Mouse (Mus musculus): Measurements from ENCODE around the gene Itgb3. TPM values are rescaled to one million over a fixed set of nuclear protein-coding genes. Genes with fewer than 3 reads are reported as not detected.
"Not testable (repeated sequence)": the region's sequence is repeated elsewhere in the genome, so short reads cannot be mapped to it uniquely, and the experiment has no call there.

Itgb3 gene
- 2.9 and 3.4 TPM in 2 replicates for polyA plus RNA-seq (2016; fragmentation: Nextera tagmentation; extraction: Ambion mirVana)

DNA sequence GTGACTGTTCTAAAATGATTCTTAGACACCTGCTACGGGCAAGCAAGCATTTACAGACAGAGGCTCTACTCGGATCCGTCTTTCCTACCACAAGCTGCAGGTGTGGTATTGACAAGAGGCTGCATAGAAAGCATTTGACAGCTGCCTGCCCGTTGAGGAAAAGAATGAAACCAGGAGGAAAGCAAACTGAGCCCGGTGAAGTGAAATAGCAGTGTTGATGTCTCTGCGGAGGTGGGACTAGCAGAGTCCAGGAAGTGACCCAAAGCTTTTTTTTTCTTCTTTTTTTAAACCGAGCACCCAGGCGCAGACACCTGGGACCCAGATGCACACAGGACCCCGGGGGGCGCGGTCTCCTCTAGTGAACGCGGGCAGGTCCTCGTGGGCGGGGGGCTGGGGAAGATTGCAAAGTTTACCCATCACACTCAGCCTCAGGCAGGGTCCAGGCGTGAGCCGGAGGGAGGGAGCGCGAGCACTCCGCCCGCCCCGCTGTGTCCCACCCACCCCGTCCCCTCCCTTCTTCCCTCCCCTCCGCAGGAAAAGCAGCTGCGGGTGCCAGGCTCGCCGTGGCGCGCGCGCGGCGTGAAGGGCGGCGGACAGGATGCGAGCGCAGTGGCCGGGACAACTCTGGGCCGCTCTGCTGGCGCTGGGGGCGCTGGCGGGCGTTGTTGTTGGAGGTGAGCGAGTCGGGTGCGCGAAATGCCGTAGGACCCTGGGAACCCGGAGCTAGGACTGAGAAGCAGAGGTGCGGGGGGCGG, at the start of gene Itgb3:
Itgb3 (plus strand) TSS at position 510 of the 755 bp plus-strand sequence.
- Histone ChIP-seq H3K9ac (peak within 1 kb of the TSS; percentile 59), H3K4me1 (peaks cover 4% of the 10 kb centered on the region; the same call in 1 of the 2 replicates), H3K9me3 (replicated peaks) (no peaks in the 10 kb centered on the region), H3K27ac (no peak within 1 kb of the TSS), H3K4me2 (replicated peaks) (peak within 1 kb of the TSS; percentile 97), H3K36me3 (no peaks in the 10 kb centered on the region), H3K4me3 (peak within 1 kb of the TSS; percentile 53), H3K27me3 (peaks cover 55% of the 10 kb centered on the region)
- ATAC-seq (ENCODE audit: low FRiP score): peak; percentile 84
- under 1% methylated on average over 42 of the region's 51 CpGs for WGBS

DNA sequence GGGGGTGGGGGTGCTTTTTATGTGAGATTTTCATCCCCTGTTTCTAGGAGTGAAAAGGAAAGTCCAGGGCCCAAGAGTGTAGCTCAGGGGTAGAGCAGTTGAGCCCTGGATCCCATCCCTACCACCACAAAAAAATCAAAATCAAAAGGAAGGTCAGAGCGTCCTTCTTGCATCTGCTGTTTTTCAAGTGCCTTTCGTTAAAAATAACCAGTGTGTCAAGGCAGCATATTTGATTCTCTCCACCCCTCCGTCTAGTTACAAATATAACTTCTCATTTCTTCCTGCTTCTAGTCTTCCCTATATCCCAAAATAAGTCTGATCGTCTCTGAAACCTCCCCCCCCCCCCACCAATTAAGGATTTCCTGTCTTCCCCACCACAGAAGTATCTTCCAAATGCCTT, 49.7 kb upstream of the Itgb3 start:
- 91% methylated on average over 4 of the region's 4 CpGs for WGBS
- ATAC-seq (ENCODE audit: low FRiP score): no peak

DNA sequence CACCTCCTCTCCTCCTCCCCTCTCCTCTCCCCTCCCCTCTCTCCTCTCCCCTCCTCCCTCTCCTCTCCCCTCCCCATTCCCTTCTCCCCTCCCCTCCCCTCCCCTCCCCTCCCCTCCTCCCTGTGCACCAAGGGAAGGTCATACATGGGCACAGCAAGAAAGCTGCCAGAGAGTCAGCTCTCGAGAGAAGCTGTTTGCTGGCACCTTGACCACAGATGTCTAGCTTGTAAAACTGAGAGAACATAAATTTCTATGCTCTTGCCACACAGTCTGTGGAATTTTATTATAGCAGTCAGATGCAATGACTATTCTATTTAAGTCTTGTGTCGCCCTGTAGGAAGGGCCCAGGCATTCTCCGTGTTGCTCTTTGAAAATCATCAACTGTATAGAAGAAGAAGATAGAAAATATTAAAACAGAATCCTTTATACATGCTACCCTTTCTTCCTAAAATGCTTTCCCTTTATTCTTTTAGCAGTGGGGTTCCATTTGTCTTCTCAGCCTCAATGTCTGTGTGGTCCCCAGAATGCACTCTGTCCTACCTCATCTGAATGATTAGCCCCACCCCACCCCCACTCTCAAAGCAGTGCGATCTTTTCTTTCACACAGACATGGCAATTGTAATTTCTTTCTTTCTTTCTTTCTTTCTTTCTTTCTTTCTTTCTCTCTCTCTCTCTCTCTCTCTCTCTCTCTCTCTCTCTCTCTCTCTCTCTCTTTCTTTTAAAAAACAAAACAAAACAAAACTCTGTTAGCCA, 49.0 kb upstream of the Itgb3 start:
- Histone ChIP-seq H3K9ac (no peak overlapping the region), H3K27me3 (no peaks in the 10 kb centered on the region), H3K36me3 (no peaks in the 10 kb centered on the region), H3K4me1 (no peaks in the 10 kb centered on the region), H3K4me2 (replicated peaks) (no peak overlapping the region), H3K27ac (no peak overlapping the region), H3K4me3 (no peak overlapping the region), H3K9me3 (replicated peaks) (no peaks in the 10 kb centered on the region)
- ATAC-seq (ENCODE audit: low FRiP score): no peak
- WGBS: 51% methylated on average over 4 of the region's 4 CpGs

More for the DNA sequence above, 49.7 kb upstream of the Itgb3 start:
- H3K4me1 ChIP-seq: no peaks in the 10 kb centered on the region
- no peak overlapping the region for H3K4me2 ChIP-seq (replicated peaks)
- H3K36me3 ChIP-seq: no peaks in the 10 kb centered on the region
- H3K9me3 ChIP-seq (replicated peaks): no peaks in the 10 kb centered on the region
- H3K27me3 ChIP-seq: 0 out of 2 replicates have a peak, but pooled peaks cover 4% of the 10 kb centered on the region
- H3K9ac ChIP-seq: no peak overlapping the region
- no peak overlapping the region for H3K4me3 ChIP-seq
- no peak overlapping the region for H3K27ac ChIP-seq

DNA sequence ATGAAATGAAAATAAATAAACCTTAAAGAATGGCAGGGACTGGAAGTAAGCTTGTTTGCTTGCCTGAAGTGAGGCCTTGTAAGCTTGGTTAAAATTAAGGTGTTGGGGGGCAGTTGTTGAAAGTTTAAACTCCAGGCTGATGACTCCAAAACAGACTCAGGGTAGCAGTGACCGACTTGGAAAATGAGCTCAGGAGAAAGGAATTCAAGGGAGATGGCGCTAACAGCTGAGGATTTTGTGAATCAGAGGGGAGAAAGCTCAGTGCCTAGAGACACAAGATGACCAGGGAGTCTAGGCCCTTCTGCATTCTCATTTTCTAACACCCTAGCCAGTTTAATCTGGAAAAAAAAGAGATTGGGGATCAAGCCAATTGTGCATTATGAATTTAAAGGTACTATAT, 46.8 kb upstream of the Itgb3 start:
- H3K4me1 ChIP-seq: no peaks in the 10 kb centered on the region
- ATAC-seq (ENCODE audit: low FRiP score): no peak
- WGBS: 67% methylated on average over 2 of the region's 2 CpGs
- no peaks in the 10 kb centered on the region for H3K27me3 ChIP-seq
- no peak overlapping the region for H3K27ac ChIP-seq
- H3K9me3 ChIP-seq (replicated peaks): no peaks in the 10 kb centered on the region
- no peaks in the 10 kb centered on the region for H3K36me3 ChIP-seq
- H3K4me2 ChIP-seq (replicated peaks): no peak overlapping the region
- H3K9ac ChIP-seq: no peak overlapping the region
- H3K4me3 ChIP-seq: no peak overlapping the region

DNA sequence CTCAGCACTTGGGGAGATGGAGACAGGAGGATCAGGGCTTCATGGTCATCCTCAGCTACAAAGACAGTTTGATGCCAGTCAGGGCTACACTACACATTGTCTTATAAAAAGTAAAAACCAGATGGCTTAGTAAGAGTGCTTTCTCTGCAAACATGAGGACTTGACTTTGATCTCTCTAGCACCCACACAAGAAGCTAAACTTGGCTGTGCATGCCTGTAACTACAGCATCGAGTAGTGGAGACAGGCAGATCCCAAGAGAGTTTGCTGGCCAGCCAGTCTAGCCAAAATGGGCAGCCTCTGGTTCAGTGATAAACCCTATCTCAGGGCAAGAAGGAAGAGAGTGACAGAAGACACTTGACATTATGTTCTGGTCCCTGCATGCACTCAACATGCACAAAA, 44.3 kb upstream of the Itgb3 start:
- no peak for ATAC-seq (ENCODE audit: low FRiP score)
- Histone ChIP-seq H3K27me3 (no peaks in the 10 kb centered on the region), H3K9ac (no peak overlapping the region), H3K4me1 (no peaks in the 10 kb centered on the region), H3K4me2 (replicated peaks) (no peak overlapping the region), H3K36me3 (no peaks in the 10 kb centered on the region), H3K9me3 (replicated peaks) (no peaks in the 10 kb centered on the region), H3K27ac (no peak overlapping the region), H3K4me3 (no peak overlapping the region)
- WGBS: 75% methylated on average over 1 of the region's 1 CpGs

DNA sequence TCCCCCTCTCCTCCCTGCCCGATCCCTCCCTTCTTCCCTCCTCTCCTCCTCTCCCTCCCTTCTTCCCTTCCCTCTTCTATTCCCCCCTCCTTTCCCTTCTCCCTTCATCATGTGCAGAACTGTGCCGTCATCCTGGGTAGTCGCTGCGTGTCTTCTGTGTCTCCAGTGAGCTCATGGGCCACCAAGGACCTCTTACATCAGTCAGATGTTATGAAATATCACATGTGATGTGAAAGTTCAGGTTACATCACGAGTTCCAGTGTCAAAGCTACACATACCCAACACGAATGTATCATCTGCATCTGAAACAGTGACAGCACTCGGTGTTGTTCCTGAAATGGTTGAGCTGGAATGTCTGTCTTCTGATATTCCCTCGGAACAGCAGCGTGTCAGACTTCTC, 42.6 kb upstream of the Itgb3 start:
- 89% methylated on average over 9 of the region's 9 CpGs for WGBS

DNA sequence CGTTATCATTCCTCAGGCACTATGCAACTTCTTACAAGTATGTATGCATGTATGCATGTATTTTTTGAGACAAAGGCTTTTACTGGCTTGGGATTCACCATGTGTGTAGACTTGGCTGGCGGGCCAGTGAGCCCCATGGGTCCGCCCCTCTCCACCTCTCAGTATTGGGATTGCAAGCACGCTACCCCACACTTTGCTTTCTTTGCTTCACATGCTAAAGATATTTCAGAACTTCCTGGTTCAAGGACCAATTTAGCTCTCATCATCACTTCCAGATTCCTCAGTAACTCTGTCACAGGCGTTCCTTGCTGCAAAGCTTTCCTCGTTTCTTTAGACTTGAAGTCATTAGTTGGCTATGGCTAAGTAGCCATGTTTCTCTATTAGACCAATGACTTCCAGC, 41.7 kb upstream of the Itgb3 start:
- Histone ChIP-seq H3K9ac (no peak overlapping the region), H3K4me2 (replicated peaks) (no peak overlapping the region), H3K36me3 (no peaks in the 10 kb centered on the region), H3K4me3 (no peak overlapping the region), H3K4me1 (no peaks in the 10 kb centered on the region), H3K27ac (no peak overlapping the region), H3K27me3 (no peaks in the 10 kb centered on the region), H3K9me3 (replicated peaks) (no peaks in the 10 kb centered on the region)
- 90% methylated on average over 6 of the region's 6 CpGs for WGBS
- no peak for ATAC-seq (ENCODE audit: low FRiP score)

More for the DNA sequence above, 42.6 kb upstream of the Itgb3 start:
- no peak for ATAC-seq (ENCODE audit: low FRiP score)
- Histone ChIP-seq H3K36me3 (no peaks in the 10 kb centered on the region), H3K4me1 (no peaks in the 10 kb centered on the region), H3K9me3 (replicated peaks) (no peaks in the 10 kb centered on the region), H3K27ac (no peak overlapping the region), H3K9ac (no peak overlapping the region), H3K4me3 (no peak overlapping the region), H3K27me3 (no peaks in the 10 kb centered on the region), H3K4me2 (replicated peaks) (no peak overlapping the region)

DNA sequence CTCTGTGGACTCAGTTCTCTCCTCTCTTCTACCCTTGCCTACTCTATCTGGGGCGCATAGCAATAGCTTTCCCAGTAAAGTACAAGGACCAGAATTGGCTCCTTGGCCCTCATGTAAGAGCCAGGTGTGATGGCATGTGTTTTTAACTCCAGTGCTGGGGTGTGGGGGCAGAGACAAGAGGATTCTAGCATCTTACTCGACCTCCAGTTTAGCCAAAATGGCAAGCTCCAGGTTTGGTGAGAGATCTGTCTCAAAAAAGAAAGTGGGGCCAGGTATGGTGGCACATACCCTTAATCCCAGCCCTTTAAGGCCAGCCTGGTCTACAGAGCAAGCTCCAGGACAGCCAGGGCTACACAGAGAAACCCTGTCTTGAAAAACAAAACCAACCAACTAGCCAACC, 41.0 kb upstream of the Itgb3 start:
- WGBS: 64% methylated on average over 2 of the region's 2 CpGs
- Histone ChIP-seq H3K27ac (no peak overlapping the region), H3K36me3 (no peaks in the 10 kb centered on the region), H3K4me1 (no peaks in the 10 kb centered on the region), H3K9ac (no peak overlapping the region), H3K9me3 (replicated peaks) (no peaks in the 10 kb centered on the region), H3K4me3 (no peak overlapping the region), H3K4me2 (replicated peaks) (no peak overlapping the region), H3K27me3 (peaks cover 1% of the 10 kb centered on the region)
- ATAC-seq (ENCODE audit: low FRiP score): no peak

DNA sequence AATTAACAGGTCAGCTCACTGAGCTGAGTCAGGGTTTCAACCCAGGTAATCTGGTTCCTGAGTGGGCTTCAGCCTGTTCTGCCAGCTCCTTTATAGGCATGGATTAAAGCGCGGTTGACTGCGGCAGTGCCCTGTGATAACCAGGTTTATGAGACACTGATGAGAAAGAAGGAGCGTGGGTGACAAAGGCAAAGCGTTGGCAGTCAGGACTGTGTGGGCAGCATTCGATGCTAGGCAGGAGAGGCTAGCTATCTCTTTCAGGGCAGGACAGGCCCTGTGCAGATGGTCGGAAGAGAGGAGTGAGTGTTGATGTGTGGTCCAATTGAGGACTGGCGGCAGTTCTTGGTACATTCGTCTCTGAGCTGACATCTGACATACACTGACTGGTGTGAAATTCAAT, 40.1 kb upstream of the Itgb3 start:
- no peaks in the 10 kb centered on the region for H3K4me1 ChIP-seq
- H3K9ac ChIP-seq: no peak overlapping the region
- 86% methylated on average over 9 of the region's 9 CpGs for WGBS
- no peaks in the 10 kb centered on the region for H3K36me3 ChIP-seq
- peaks cover 11% of the 10 kb centered on the region for H3K27me3 ChIP-seq
- H3K4me2 ChIP-seq (replicated peaks): no peak overlapping the region
- H3K4me3 ChIP-seq: no peak overlapping the region
- no peaks in the 10 kb centered on the region for H3K9me3 ChIP-seq (replicated peaks)
- no peak overlapping the region for H3K27ac ChIP-seq
- ATAC-seq (ENCODE audit: low FRiP score): no peak

DNA sequence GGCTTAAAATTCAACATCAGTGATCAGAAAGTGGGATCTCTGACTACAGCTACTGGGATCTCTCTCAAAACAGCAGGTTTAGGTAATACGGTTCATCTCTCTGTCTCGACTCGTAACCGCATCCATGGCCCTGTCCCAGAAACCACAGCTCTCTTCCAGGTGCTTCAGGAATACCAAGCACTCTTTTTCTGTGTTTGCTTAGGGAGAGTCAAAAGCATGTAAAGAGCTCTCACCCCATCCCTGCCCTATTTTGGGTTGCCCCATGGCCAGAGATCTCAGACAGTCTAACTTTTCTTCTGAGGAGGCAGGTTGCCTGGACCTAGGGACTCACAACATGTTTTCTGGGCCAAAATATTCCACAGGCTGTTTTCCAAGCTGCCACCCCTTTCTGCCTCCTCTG, 39.5 kb upstream of the Itgb3 start:
- Histone ChIP-seq H3K9me3 (replicated peaks) (no peaks in the 10 kb centered on the region), H3K27ac (no peak overlapping the region), H3K9ac (no peak overlapping the region), H3K36me3 (no peaks in the 10 kb centered on the region), H3K27me3 (peaks cover 11% of the 10 kb centered on the region), H3K4me3 (no peak overlapping the region), H3K4me1 (no peaks in the 10 kb centered on the region), H3K4me2 (replicated peaks) (no peak overlapping the region)
- WGBS: 90% methylated on average over 4 of the region's 4 CpGs
- ATAC-seq (ENCODE audit: low FRiP score): no peak

DNA sequence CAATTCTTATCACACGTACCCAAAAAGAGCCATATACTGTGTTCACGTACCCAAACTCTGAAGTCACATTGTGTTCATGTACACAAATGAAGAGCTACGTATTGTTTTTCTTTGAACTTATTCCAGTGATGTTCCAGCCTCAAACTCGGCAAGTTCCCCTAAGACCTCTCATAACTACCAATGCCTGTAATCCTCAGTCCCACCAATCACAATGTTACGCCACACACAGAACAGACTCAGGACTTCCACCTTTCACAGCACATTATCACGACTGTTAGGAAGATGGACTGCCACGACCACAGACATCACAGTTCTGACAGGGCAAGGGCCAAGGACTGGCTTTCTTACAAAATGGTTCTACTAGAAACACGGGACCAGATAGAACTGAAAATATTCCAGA, 37.3 kb upstream of the Itgb3 start:
- 82% methylated on average over 8 of the region's 8 CpGs for WGBS
- not testable (repeated sequence) for H3K4me1 ChIP-seq; H3K4me3 ChIP-seq; H3K9me3 ChIP-seq (replicated peaks); H3K36me3 ChIP-seq; ATAC-seq (ENCODE audit: low FRiP score); H3K4me2 ChIP-seq (replicated peaks); H3K9ac ChIP-seq; H3K27ac ChIP-seq
- H3K27me3 ChIP-seq: peaks cover 11% of the 10 kb centered on the region

DNA sequence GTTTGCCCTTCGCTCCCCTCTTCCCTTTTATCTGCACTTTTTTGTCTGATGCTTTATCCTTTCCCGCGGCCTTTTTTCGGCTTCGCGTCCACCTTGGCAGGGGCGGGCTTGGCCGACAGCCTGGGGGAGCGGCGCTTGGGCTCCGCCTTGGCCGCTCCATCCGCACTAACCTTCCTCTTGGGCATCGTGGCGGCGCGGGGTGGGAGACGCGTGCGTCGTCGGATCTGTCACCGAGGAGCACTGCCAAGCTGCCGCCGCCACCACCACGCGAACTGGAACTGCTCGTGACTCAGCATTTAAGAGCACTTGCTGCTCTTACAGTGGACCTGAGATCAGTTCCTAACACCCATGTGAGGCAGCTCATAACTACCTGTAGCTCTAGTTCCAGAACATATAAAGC, 36.4 kb upstream of the Itgb3 start:
- ATAC-seq (ENCODE audit: low FRiP score): peak; percentile 26; the same call in 1 of the 2 replicates
- not testable (repeated sequence) for H3K36me3 ChIP-seq; H3K9me3 ChIP-seq (replicated peaks); H3K27ac ChIP-seq; H3K4me1 ChIP-seq
- Histone ChIP-seq H3K27me3 (peaks cover 11% of the 10 kb centered on the region), H3K4me3 (peak overlapping the region; percentile 33), H3K9ac (peak overlapping the region; percentile 54; the same call in 1 of the 2 replicates), H3K4me2 (replicated peaks) (peak overlapping the region; percentile 61)
- 1% methylated on average over 28 of the region's 28 CpGs for WGBS

All from hindbrain, embryonic 12.5 days (tissue).